Mouse (Mus musculus): ENCODE results near the gene Hlf.

Gene Hlf

DNA sequence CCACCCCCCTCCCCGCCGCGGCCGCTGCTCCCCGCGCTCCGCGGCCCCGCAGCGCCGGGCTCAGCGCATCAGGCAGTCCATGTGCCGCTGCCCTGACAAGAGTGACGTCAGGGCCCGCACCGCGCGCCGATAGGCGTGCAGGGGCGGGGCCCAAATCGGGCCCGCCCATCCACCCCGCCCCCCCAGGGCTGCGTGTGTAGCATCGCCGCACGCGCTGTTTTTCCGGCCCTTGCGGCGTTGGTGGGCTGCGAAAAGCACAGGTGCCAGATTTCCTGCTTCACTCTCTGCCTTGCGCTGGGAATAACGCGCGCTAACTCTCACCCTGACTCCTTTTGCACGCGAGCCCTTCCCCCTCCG is at the start of gene Hlf:
TSS of gene Hlf (minus strand) at position 79 of the 357 bp plus-strand sequence.
- no peak for DNase-seq (ENCODE audit: low read depth)

DNA sequence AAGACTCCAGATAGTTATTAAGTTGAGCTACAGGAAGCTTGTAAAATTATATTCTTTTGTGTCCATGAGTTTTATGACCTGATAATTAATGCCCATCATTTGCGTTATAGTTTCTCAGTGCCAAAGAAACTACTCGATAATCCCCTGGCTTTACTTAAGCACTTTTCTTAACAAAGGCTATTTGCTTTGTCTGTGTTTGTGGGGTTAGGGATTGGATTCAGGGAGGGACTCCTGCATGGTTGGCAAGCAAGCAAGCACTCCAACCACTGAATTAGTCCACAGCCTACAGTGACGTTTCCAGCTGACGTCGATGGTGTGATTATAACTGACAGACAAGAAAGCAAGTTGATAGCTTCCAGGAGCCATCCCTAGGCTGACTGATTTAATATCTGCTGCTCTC is 48.1 kb upstream of the Hlf start:
- no peak for DNase-seq (ENCODE audit: low read depth)

DNA sequence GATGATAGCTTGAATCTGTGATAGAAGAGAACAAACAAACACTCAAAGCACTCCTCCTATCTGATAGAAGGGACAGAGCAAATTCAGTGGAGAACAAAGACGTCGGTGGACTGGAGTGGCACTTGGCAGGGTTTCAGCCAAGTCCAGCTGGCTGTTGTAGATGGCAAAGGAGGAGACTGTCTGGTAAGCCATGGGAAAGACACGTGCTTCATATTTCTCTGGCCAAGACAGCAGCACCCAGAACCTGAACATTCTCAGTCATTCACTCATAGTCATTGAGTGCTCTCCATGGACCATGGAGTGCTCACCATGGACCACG is 34.5 kb upstream of the Hlf start:
- DNase-seq (ENCODE audit: low read depth) = no peak

DNA sequence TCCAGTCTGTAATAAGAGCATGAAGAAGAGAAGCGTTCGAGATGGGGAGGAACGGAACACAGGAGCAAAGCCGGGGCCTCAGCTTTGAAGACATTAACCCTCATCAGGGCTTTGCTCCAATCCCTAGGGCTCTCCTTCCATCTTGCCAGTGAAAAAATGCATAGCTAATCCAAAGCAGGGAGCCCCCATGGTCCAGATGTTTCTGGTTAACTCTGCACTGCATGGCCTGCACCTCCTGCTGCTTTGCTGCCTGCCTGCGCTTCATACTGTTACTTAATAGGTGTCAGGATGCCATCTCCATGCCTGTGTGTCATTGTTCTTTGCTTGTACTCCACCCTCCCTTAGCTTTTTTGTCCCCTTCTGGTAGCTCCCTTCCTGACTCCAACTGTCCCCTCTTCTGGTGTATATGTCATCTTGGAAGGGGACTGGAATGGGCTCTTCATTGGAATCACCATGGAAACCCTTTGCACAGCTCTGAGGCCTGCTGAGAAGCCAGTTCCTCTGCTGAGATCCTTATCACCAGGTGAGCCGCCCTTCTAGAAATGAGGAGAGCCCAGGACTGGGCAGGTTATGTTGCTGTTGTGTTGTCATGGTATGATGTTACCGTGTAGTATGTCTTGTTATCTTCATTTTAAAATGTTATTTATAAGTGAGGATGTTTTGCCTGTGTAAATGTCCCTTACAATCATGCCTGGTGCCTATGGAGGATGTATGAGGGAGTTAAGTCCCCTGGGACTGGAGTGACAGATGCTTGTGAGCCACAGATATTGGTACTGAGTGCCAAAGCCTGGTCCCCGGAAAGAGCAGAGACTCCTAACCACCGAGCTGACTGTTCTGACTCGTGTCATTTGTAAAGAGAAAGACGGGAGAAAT is 33.9 kb upstream of the Hlf start:
- DNase-seq (ENCODE audit: low read depth) = no peak

DNA sequence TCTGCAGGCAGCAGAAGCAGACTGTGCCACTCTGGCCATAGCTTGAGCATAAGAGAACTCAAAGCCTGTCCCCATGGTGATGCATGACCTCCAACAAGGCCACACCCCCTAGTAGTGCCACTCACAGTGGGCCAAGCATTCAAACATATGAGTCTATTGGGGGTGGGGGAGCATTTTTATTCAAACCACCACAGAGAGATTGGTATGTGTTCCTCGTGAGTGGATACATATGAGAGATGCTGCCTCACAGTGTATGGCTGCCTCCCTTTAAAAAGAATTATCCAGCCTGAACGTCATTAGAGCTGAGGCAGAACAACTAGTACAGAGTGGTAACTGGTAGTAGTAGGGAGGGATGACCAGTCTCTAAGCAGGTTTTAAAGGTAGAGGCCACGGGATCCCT is 33.2 kb upstream of the Hlf start:
- no peak for DNase-seq (ENCODE audit: low read depth)

DNA sequence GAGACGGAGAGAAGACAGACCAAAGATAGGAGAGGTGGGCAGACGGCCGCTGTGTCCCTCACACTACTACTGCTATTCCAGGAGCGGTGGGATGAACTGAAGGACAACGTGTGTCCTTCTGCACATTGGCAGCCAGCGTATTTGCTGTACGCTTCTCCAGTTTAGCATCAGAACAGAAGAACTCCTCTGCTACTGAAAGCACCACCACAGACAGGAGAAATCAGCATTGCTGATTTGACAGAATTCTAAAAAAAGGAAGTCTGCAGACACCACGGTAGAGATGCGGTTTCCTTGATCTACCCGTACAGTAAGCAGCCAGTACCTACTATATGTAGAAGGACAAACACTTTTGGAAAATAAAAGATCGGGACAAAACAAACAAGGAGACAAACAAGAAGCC is 29.0 kb upstream of the Hlf start:
- DNase-seq (ENCODE audit: low read depth) = peak; percentile 27

DNA sequence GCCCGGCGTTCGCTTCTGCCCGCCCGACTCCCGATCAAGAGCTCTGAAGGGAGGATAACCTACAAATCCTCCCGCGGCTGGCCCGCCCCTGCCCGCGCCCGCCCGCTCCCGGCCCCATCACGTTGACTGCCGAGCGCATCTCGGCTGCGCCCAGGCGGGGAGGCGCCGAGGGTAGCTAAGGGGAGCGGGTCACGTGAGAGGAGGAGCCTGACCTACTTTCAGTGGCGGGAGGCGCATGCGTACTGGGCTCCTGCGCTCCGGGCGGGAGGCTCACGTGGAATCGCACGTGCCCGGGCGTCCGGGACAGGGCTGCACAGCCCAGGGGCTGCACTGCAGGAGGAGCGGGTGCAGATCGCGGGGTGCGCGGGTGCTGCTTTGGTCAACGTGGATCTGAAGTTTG is 27.2 kb upstream of the Hlf start:
- DNase-seq (ENCODE audit: low read depth) = no peak

DNA sequence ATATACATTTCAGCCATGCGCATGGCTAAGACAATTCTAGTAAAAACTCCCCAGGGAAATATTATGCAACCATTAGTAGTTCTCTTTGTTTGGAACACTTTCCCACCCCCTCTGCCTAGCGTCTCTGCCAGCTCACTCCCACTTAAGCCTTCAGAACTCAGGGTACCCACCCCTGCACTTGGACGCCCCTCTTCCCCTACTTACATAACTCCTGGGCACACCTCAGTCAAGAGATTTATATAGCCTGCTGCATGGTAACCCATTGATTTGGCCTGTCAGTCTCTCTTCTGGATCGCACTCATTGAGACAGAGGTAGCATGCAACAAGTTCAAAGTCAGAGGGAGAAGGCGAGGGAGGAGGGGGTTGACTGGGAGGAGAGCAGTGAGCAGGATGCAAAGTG is 26.3 kb upstream of the Hlf start:
- no peak for DNase-seq (ENCODE audit: low read depth)

DNA sequence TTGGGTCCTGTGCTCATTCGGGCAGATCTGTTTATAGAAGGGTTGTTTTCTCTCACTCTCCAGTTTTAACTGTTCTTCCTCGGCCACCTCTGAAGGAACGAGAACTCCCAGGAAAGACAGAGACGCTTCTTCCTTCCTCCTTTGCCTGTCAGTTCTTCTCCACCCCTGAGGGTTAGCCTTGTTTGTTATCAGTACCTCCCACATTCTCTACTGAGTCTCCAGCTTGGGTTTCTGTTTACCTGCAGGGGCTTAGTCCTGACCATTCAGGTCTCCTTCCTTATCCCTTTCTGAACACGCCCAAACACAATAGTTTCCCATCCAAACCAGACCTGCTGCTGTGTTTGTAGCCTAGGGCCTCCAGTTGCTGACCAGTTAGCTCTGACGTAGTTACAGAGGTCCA is 8.2 kb upstream of the Hlf start:
- no peak for DNase-seq (ENCODE audit: low read depth)

DNA sequence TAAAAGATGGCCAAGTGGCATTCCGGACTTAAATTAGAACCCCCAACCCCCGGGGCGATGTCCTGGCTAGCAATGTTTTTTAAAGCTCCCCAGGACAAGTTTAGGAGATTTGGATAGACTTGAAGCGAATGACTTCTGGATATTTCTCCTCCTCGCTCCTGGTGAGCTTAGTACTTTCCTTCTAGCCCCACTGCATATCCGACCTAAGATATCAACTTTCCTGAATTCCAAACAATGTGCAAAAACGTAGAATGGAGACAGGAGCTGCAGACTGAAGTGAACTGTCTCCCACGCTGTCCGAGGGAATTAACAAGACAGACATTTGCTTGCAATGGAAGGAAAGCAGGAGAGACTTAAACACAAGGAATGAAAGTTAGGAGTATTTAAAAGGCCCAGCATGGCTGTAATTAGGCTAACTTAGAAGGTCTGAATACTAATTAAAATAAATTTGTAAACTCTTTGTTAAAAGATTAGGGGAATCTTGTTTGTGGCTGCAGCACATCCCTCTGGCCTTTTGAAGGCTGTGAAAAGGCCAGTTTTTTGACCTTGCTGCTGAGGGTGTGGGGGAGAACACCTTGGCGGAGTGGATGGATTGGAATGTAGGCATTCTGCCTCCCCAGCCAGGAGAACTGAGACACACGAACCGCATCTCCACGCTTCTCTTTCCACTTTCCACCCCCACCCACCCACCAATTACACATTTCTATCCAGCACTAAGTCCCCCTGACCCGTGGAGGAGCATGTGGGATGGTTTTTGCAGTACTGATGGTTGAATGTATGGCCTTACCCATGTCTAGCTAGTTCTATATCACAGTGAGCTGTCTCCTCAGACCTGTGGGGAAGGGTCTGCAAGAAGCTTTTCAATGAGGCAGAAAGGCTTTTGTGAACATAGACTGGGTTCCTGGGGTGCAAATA is 833 bp upstream of the Hlf start:
- DNase-seq (ENCODE audit: low read depth) = no peak

DNA sequence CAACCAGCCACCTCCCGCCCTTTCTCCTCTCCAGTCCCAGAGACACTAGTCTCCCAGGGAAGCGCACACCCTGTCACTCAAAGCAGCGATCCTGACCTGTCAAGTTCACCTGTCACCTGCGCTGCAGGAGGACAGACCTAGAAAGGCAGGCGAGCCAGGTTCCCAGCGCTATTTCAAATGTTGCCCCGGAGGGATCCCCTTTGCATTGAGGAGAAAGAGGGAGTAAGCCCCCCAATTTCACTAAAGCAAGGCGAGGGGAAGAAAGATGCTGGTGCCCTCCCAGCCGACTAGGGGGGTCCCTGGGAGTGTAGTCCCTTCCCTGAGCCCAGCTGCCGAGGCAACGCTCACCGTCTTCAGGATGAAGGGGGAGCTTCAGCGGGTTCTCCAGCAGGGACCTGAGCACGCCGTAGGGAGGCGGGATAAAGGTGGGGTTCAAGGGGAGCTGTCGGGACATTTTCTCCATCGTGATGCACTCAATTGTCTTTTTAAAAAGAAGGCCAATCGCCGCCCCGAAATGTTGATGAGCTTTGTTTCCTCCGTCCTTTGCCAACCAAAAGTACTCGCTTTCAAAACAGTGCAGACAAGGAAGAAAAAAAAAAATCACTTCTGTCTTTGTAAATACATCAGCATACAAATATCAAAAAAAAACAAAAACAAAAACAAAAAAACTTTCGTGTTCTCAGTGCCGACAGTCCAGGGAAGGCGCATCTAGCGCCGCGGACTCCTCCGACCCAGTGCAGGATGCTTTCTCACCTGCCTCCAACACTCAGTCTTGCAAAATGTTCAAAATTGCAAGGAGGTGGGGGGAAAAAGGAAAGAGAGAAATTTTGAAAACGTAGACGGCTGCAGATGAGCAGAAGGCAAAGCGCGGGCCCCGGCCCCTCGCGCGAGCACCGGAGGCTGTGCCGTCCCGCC is 536 bp downstream of the Hlf start:
- DNase-seq (ENCODE audit: low read depth) = no peak

DNA sequence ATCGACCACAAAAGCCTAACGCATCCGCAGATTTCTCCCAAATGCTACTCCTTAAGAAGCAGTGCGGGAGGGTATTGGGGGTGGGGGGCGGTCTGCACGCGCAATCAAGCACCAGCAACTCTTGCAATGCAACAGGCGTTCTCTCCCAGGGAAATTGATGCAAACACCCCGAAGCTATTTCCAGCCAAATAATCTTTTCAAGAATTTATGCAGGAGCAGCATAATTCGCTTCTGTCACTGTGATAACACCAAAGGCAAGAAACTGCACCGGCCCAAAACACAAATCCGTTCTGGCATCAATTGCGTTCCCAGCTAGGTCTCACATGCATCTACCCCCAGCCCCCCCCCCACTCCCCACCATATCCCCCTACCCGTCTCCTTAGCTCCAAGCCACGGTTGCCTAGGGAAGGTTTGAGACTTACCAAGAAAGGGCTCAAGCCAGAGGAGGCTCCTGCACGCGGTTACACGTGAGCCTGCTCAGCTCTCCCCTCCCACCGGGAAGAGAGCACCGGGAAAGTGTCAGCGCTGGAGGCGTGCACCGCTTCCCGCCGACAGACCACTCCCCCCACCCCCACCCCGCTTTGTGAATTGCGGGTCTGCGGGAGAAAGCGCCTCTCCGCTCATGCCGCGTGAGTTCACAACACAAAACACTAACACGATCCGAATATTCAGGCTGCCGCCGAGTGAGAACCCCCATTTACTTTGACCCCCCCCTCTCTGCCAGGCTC is 1.4 kb downstream of the Hlf start:
- no peak for DNase-seq (ENCODE audit: low read depth)

DNA sequence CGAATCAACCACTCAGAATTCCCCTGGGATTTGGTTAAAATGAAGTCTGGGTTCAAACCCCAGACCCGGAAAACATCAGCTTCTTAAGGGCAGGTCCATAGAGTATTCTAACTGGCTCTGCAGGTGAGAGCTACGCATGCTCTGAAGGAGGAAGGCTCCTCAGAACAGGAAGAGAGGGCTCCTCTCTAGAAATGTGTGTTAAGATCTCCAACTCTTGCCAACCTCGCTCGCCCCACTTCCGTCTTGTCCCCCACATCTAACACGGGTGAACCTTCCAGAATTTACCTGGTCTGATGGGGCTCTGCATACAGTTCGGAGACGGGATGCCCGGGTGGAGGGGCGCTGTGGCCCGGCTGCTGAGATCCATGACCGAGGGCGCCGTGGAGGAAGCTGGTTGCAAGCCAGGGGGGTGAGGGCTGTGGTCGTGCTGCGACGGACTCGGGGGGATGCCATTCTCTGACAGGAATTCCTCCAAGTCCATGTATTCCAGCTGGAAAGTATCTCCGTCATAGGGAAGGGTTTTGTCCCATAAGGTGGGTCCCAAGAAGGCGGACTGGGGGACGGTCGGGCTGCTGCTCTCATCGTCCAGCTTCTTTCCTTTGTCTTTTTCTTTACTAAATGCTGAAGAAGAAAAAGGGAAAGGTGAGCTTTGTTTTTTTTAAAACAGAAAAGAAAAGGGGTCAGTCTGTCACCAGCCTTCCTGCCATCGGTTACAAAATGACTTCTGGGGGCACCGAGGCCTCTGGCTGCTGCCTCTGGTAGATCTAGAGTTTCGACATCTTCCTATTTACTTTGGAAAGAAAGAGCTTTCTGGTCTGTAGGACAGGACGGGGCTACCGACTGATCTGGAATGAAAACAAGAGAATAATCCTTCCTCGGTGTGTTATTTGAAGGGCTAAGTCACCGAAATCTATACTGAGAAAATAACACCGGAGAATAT is 2.9 kb downstream of the Hlf start:
- no peak for DNase-seq (ENCODE audit: low read depth)

DNA sequence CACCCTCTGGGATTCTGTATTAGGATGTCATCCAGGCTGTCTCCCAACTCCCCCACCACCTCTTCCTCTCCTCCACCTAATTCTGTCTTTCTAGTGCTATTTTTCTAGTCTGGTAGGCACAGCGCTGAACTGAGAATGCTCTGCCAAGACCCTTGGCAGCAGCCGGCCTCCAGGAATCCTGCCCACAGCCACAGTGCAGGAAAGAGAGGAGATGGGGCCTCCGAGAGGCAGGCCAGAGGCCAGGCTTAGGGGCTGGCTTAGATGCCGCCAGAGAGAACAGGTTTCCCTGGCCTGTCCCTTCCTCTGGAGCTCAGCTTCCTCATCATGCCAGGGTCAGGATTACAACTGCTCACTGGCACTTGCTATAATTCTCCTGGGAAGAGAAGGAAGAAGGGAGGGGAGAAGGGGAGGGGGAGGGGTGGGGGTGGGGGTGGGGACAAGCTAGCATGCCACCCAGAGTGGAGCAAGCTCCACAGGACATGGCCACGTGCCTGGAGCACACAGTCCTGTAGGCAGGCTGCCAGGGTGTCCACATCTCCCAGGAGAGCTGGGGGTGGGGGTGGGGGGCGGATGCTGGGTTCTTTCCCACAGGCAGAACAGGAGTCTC is 8.6 kb downstream of the Hlf start:
- DNase-seq (ENCODE audit: low read depth) = no peak

DNA sequence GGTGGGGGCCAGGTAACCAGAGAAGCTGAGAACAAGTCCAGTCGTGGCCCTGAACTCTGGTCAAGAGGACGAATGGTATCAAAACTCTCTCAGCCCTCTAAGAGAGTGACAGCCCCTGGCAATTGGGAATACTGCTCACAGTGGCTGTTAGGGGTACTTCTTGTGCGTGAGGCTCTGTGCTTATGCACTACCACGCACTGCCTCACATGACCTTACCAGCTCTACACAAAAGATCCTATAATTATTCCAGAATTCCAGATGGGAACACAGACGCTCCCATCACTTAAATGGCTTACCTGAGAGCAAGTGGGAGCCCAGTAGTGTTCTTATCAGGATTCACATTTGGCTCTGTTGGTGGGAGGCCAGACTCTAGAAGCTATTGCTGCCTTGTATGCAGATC is 9.6 kb downstream of the Hlf start:
- DNase-seq (ENCODE audit: low read depth) = no peak

DNA sequence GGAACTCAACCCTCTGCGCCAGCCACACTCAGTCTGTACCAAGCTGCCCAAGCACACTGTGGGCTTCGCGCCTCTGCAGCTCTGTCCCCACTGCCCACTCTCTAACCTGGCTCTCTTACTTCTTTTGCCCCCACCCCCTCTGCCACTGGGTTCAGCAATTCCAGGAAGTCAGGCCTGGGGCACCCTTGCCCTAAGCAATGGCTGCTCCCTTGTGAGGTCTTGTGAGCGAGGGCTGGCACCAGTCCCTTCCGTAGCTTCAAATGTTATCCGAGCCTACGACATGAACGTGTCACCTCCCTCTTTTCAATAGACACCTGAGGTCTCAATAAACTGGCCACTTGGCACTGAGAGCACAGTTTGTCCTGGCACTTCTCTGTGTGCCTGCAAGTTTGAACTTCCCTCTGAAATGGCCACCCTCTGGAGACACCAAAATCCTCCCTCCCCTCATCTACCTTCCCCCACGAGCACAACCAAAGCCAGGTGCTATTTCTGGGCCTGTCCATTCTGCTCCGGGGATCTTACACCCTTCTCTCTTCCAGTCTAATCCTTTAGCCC is 10.5 kb downstream of the Hlf start:
- DNase-seq (ENCODE audit: low read depth) = no peak

DNA sequence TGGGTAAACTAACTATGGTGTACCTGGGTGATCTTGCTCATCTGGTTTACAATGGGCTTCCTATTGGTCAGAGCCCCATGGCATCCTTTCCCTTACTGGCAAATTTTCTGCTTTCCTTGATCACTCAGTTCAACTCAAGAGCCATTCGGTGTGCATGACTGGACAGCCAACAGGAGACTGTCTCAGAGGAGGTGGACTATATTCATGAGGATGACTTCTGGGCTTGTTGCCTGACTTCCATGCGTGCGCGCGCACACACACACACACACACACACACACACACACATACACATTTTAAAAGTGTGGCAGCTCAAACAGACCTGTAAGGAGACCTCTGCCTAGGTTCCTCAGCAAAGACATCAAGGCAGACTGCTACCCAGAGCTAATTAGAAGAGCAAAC is 12.7 kb downstream of the Hlf start:
- DNase-seq (ENCODE audit: low read depth) = no peak

DNA sequence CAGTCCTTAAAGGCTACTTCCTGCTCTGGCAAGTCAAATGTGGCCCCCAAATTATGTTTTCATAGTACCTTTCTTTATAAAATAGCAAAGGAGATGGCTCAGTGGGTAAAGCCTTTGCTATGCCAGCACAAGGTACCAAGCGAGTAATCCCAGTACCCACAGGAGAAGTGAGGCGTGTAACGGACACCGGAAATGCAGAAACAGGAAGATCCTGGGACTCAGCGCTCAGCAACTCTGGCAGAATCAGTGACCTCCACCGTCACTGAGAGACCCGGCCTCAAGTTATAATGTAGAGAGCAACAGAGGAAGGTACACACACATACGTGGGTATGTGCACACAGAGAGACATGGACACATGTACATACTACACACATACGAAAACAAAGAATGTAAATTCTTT is 14.3 kb downstream of the Hlf start:
- no peak for DNase-seq (ENCODE audit: low read depth)

DNA sequence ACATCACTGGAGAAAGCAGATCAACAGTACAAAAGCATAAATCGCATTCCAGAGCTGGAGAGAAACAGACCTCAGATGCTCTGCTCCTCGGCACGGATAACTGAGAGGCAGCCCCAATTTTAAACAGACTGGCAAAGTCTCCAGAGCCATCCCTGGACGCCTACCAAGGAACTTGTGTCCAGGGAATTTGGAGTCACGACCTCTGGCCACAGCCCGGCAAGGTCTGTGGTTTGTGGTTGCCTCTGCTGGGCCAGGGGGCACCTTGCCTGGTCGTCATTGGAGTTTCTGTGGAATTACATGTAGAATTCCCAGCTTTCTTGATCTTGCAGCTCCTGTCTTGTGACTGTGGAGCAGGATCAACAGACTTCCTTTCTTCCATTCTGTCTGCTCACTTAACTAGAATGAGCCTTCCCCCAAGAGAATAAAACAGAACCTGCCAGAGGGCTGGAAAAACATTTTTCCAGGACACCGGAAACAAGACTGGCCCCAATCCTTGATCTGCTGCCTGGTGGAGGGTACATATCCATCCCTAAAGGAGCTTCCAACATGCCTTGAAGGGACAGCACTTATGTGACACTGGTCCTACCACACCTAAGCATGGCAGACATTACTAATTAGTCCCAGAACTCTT is 19.1 kb downstream of the Hlf start:
- no peak for DNase-seq (ENCODE audit: low read depth)

Measured in 416B (cell line).